ENCODE assay signal across 8 mouse cellular contexts in genomic region chr2:164997721-164998428, GRCm38 (mm10). TPM values are rescaled to one million over a fixed set of nuclear protein-coding genes. Genes with fewer than 3 reads are reported as not detected.
DNase-seq lines count a peak whose midpoint lies in the region; ATAC-seq lines count a peak whose summit lies in the region.

No protein-coding gene starts in this region.

- peak; percentile 51 for DNase-seq in cerebellum, adult 9-10 months
- DNase-seq in cerebellum, adult 11 months, result no peak
- peak; percentile 38 to 40 for DNase-seq in cerebellum, postnatal 36 days
- DNase-seq in lung, postnatal 10 days, result peak; percentile 73
- no peak for DNase-seq in thymus, postnatal 36 days

- H3K9ac ChIP-seq in heart, embryonic 12.5 days, result peak overlapping the region; percentile 59
- H3K9ac ChIP-seq in kidney, embryonic 14.5 days (ENCODE audit: low read depth, low read length), result peak overlapping the region; percentile 42; the same call in 1 of the 2 replicates

- peak overlapping the region; percentile 48 for H3K4me3 ChIP-seq in heart, embryonic 12.5 days
- H3K4me3 ChIP-seq in kidney, embryonic 14.5 days (ENCODE audit: low read length), result peak overlapping the region; percentile 25

- no peaks in the 10 kb centered on the region for H3K9me3 ChIP-seq in heart, embryonic 12.5 days (replicated peaks)
- no peaks in the 10 kb centered on the region for H3K9me3 ChIP-seq in kidney, embryonic 14.5 days (ENCODE audit: control insufficient read depth, low read length)

- peaks cover 41% of the 10 kb centered on the region for H3K36me3 ChIP-seq in heart, embryonic 12.5 days
- peaks cover 41% of the 10 kb centered on the region for H3K36me3 ChIP-seq in kidney, embryonic 14.5 days (ENCODE audit: control insufficient read depth, insufficient read depth, low read length)

- ATAC-seq in heart, embryonic 12.5 days (ENCODE audit: insufficient number of reproducible peaks, low FRiP score), result no peak
- ATAC-seq in kidney, embryonic 14.5 days (ENCODE audit: low FRiP score, low TSS enrichment), result 0 out of 2 replicates have a peak, but pooled peaks have one; percentile 20
- no peak for ATAC-seq in inflammation-experienced regulatory T-cells, adult 6 months

- H3K4me1 ChIP-seq in heart, embryonic 12.5 days (replicated peaks), result peaks cover 21% of the 10 kb centered on the region
- peaks cover 16% of the 10 kb centered on the region for H3K4me1 ChIP-seq in kidney, embryonic 14.5 days (ENCODE audit: control insufficient read depth, insufficient read depth, low read length)

- H3K4me2 ChIP-seq in heart, embryonic 12.5 days, result peak overlapping the region; percentile 80
- peak overlapping the region; percentile 53 for H3K4me2 ChIP-seq in kidney, embryonic 14.5 days (replicated peaks; ENCODE audit: low read depth, low read length)

- WGBS in heart, embryonic 12.5 days, result 3% methylated on average over 46 of the region's 52 CpGs
- under 1% methylated on average over 48 of the region's 52 CpGs for WGBS in kidney, embryonic 14.5 days

- no peak overlapping the region for H3K27ac ChIP-seq in heart, embryonic 12.5 days (ENCODE audit: poor library complexity, severe bottlenecking)
- H3K27ac ChIP-seq in kidney, embryonic 14.5 days (ENCODE audit: low read depth, low read length), result no peak overlapping the region

- H3K27me3 ChIP-seq in heart, embryonic 12.5 days (replicated peaks), result peaks cover 70% of the 10 kb centered on the region
- peaks cover 30% of the 10 kb centered on the region for H3K27me3 ChIP-seq in kidney, embryonic 14.5 days (ENCODE audit: control insufficient read depth, insufficient read depth, low read length)

RNA-seq across cellular contexts. Expression of gene Ncoa5, which starts 36.8 kb away (rescaled TPM):
- 50.6 and 55.8 TPM in 2 replicates for polyA plus RNA-seq in heart, embryonic 12.5 days (2016; fragmentation: Nextera tagmentation; extraction: Ambion mirVana)
- polyA plus RNA-seq in kidney, embryonic 14.5 days (2014; fragmentation: Nextera tagmentation; extraction: Ambion mirVana), result 34.6 and 71.1 TPM in 2 replicates
- 10 to 100 TPM; 15.3 to 40.6 (median 24.8) TPM for polyA plus RNA-seq in inflammation-experienced regulatory T-cells, adult 6 months (2017; shearing (Covaris generic))

RNA-seq across cellular contexts. Expression of gene Slc12a5, which starts 37.3 kb away (rescaled TPM):
- polyA plus RNA-seq in heart, embryonic 12.5 days (2016; fragmentation: Nextera tagmentation; extraction: Ambion mirVana), result 0.82 and 1.3 TPM in 2 replicates
- 1.5 and 1.6 TPM in 2 replicates for polyA plus RNA-seq in kidney, embryonic 14.5 days (2014; fragmentation: Nextera tagmentation; extraction: Ambion mirVana)
- polyA plus RNA-seq in inflammation-experienced regulatory T-cells, adult 6 months (2017; shearing (Covaris generic)), result under 1 TPM in 2 of 3 experiments, not detected in 1; 0.21 to 0.33 TPM

RNA-seq across cellular contexts. Expression of gene Mmp9, which starts 57.3 kb away (rescaled TPM):
- polyA plus RNA-seq in heart, embryonic 12.5 days (2016; fragmentation: Nextera tagmentation; extraction: Ambion mirVana), result 0.42 TPM in 2 replicates
- polyA plus RNA-seq in kidney, embryonic 14.5 days (2014; fragmentation: Nextera tagmentation; extraction: Ambion mirVana), result 0.76 and 1.4 TPM in 2 replicates
- 1 to 10 TPM; 1.3 to 2.6 (median 2.6) TPM for polyA plus RNA-seq in inflammation-experienced regulatory T-cells, adult 6 months (2017; shearing (Covaris generic))

RNA-seq across cellular contexts. Expression of gene Cd40, which starts 57.6 kb away (rescaled TPM):
- 7.2 and 7.7 TPM in 2 replicates for polyA plus RNA-seq in heart, embryonic 12.5 days (2016; fragmentation: Nextera tagmentation; extraction: Ambion mirVana)
- polyA plus RNA-seq in kidney, embryonic 14.5 days (2014; fragmentation: Nextera tagmentation; extraction: Ambion mirVana), result 6.4 and 7.3 TPM in 2 replicates
- polyA plus RNA-seq in inflammation-experienced regulatory T-cells, adult 6 months (2017; shearing (Covaris generic)), result 1 to 10 TPM; 1.9 to 2.7 (median 2.2) TPM

Comparison
In these comparisons a context has a peak if more than half of its experiments do, and no peak if none do; other contexts are left out.
1. DNase-seq: peak in cerebellum, adult 9-10 months (single experiment), cerebellum, postnatal 36 days (2 of 2) and lung, postnatal 10 days (single experiment); none in cerebellum, adult 11 months (single experiment) and thymus, postnatal 36 days (0 of 2).